Mouse (Mus musculus): ENCODE results near the gene Trak1.

- TF ChIP-seq CTCF (IDR thresholded peaks at IDR 0.05; ENCODE audit: borderline replicate concordance, insufficient read depth, low read depth, low read length), result no peak
- no peak for TF ChIP-seq POLR2A (IDR thresholded peaks at IDR 0.05; ENCODE audit: borderline replicate concordance, insufficient read depth, low read length)
Observed at GRCm38 (mm10) chr9:121341832-121342231, 44.5 kb downstream of the Trak1 start.

Measured in cerebellum, adult 2 months (tissue).